Mouse (Mus musculus) left cerebral cortex, adult 11 months (tissue): ENCODE measurements at regions not wholly inside any gene's neighbourhood (a gene's known extent, or its start where the extent isn't known, plus 50 kb on each side); places are given as distances from the start of the nearest gene placed in this dataset.
"Not testable (repeated sequence)": the region's sequence is repeated elsewhere in the genome, so short reads cannot be mapped to it uniquely, and the experiment has no call there.

Experiments used
- DNase-seq: peaks from one replicate; pipeline ENCODE4 v3.0.0; 2022; ENCODE audit warnings: low spot score

GRCm38 (mm10) chr7:63995255-63995980 lies 56.7 kb upstream of the Klf13 start:
- no peak for DNase-seq

- not testable (repeated sequence) for DNase-seq
Observed at GRCm38 (mm10) chr7:63994769-63995168, 56.1 kb upstream of the Klf13 start.

- DNase-seq = no peak
Observed at GRCm38 (mm10) chr7:63992155-63992554, 53.4 kb upstream of the Klf13 start.

GRCm38 (mm10) chr7:63991085-63992010 lies 52.6 kb upstream of the Klf13 start:
- DNase-seq = no peak

GRCm38 (mm10) chr7:63990312-63991028 lies 51.8 kb upstream of the Klf13 start:
- no peak for DNase-seq

GRCm38 (mm10) chr7:63989736-63990135 lies 51.0 kb upstream of the Klf13 start:
- no peak for DNase-seq
